Mouse (Mus musculus) lung, postnatal 14 days (tissue): ENCODE data around the gene Cnp.
A peak's percentile ranks its signal among the peaks of the same experiment; 100 is the strongest.

Experiments
- DNase-seq: peaks from one replicate; pipeline ENCODE4 v3.0.0; 2021

Gene Cnp

GRCm38 (mm10) chr11:100625754-100626700, 51.3 kb downstream of the Cnp start:
- no peak for DNase-seq

GRCm38 (mm10) chr11:100626701-100627195, 52.0 kb downstream of the Cnp start:
- peak; percentile 83 for DNase-seq

- no peak for DNase-seq
Measured at GRCm38 (mm10) chr11:100628056-100628455, 53.4 kb downstream of the Cnp start.

- DNase-seq = peak; percentile 31
Measured at GRCm38 (mm10) chr11:100628862-100629352, 54.2 kb downstream of the Cnp start.

- DNase-seq = no peak
Measured at GRCm38 (mm10) chr11:100634530-100634929, 59.8 kb downstream of the Cnp start.

- no peak for DNase-seq
Measured at GRCm38 (mm10) chr11:100640159-100640906, 65.6 kb downstream of the Cnp start.
